Mouse (Mus musculus) MEL-GATA-1-ER (cell line): ENCODE results near the gene Gpr171.
"Not testable (repeated sequence)": the region's sequence is repeated elsewhere in the genome, so short reads cannot be mapped to it uniquely, and the experiment has no call there.

ENCODE experiments used
- DNase-seq: peaks from one replicate; pipeline ENCODE4 v3.0.0-alpha.2; 2012; ENCODE audit warnings: low read depth; ENCODE audit errors: extremely low read depth

The Gpr171 gene

DNA sequence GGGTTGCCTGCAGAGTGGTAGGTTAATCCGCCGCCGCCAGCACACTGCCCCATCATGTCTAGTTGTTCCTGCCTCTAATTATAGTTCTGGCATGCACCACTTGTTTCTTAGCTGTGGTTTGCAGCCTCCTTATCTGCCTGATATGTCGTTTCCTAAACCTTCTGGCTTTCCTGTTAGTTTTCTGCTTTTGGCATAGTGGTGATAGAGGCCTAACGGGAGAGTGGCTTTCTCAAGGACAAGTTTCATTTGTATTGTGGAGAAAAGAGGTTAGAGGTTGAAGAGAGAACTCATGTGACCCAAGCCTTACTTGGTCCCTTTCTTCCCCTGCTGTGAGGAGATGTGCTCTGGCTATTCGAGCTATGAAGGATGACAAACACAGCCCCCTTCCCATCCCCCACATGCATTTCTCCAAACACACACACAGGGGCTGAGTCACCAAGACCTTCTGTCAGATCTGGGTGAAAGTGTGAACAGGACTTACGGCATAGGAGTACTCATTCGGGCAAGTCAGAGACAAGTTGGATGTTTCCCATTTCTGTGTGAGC is 12.4 kb upstream of the Gpr171 start:
- peak; percentile 94 for DNase-seq

- DNase-seq: not testable (repeated sequence)
These were observed 11.7 kb upstream of the Gpr171 start for GRCm38 (mm10) chr3:59113291-59113690.

- DNase-seq: no peak
These were observed 10.3 kb upstream of the Gpr171 start for GRCm38 (mm10) chr3:59111944-59112343.

GRCm38 (mm10) chr3:59109834-59110233 is 8.2 kb upstream of the Gpr171 start:
- DNase-seq: not testable (repeated sequence)

GRCm38 (mm10) chr3:59107439-59107838 is 5.8 kb upstream of the Gpr171 start:
- no peak for DNase-seq

GRCm38 (mm10) chr3:59104462-59104861 is 2.8 kb upstream of the Gpr171 start:
- peak; percentile 39 for DNase-seq

- no peak for DNase-seq
These were observed 525 bp upstream of the Gpr171 start for GRCm38 (mm10) chr3:59102146-59102545.

GRCm38 (mm10) chr3:59098540-59098939 is 3.1 kb downstream of the Gpr171 start:
- DNase-seq: no peak

DNA sequence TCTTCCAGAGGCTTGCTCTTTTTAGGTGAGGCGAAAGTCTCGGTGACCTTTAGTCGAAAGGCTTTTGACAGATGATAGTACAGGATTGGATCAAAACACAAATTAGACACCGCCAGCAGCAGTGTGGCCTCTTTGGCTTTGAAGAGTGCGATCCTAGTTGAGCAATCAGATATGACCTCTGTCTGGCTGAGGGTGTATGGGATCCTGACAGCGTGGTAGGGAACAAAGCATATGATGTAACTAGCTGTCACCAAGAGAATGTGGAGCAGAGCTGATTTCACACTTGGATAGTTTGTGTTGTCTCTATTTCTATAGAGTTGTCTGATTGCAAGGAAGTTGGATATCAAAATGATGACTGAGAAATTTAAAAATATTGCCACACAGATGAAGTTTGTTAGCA is 4.2 kb downstream of the Gpr171 start:
- DNase-seq: no peak

DNA sequence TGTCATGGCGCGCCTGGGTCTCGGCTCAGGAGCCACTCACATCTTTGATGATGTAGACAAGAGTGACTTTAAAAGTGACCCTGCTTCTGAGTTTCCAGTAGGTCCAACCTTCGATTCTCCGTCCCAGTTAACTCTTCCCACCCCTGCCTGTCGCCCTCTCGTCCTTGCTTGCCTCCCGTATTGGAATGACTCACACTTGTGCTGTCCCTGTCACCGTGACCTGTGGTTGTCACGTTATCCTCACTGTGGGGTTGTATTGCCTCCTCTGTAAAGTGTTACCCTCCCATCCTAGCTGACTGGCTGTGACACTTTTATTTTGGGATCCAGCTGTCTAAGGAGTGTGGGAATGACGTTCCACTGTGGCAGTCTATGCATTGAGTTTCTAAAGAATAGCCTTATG is 8.9 kb downstream of the Gpr171 start:
- DNase-seq: no peak

DNA sequence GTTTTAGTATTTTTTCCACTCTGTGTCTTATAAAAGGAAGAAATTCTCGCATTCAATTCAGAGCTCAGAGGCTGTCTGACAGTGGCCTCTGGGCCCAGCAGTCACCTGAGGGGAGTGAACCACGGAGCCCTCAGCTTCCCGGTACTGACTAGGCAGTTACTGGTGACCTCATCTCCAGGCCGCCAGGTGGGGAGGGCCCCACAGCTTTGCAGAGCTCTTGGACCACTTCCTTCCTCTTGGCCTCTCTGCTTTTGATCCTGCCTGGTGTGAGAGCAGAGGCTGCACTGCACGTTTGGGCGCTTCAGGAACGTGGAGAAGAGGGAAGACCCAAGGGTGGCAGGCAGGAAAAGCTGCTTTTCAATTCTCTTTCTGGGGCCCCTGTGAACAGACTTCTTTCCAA is 20.7 kb downstream of the Gpr171 start:
- DNase-seq: no peak

- DNase-seq: no peak
These were observed 21.2 kb downstream of the Gpr171 start for GRCm38 (mm10) chr3:59080293-59080916.

DNA sequence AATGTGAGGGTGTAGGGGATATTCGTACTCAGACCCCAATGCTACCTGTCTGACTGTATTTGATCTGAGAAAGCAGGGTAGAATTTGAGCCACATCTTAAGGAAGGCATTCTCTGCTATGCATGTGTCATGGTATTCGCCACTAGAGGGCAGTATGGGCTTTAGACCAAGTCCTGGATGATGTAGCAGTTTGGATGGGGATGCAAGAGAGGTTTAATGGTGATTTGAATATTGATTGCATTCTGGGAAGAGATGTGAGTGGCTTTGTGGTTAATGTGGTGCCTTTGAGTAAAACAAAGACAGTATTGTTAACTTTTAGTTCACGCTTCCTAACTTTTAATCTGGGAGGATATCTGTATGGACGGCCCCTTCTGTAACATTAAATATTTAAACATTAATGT is 22.3 kb downstream of the Gpr171 start:
- peak; percentile 76 for DNase-seq

DNA sequence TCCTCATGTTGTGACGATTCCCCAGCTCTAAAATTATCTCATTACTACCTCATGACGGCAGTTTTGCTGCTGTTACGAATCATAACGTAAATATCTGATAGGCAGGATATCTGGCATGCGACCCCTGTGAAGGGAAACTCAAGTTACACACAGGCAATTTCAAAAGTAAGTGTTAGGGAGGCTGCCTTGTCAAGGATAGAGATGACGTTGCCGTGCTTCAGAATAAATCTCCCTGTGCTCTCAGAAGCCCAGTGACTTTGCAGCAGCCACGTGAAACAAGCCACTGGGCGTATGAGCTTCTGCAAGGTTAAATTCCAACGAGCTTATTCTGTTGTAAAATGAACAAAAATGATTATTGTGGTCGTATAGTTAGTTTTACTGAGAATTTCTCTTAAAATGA is 23.0 kb downstream of the Gpr171 start:
- no peak for DNase-seq

GRCm38 (mm10) chr3:59077278-59077677 is 24.3 kb downstream of the Gpr171 start:
- no peak for DNase-seq

GRCm38 (mm10) chr3:59069071-59069470 is 32.5 kb downstream of the Gpr171 start:
- not testable (repeated sequence) for DNase-seq

DNA sequence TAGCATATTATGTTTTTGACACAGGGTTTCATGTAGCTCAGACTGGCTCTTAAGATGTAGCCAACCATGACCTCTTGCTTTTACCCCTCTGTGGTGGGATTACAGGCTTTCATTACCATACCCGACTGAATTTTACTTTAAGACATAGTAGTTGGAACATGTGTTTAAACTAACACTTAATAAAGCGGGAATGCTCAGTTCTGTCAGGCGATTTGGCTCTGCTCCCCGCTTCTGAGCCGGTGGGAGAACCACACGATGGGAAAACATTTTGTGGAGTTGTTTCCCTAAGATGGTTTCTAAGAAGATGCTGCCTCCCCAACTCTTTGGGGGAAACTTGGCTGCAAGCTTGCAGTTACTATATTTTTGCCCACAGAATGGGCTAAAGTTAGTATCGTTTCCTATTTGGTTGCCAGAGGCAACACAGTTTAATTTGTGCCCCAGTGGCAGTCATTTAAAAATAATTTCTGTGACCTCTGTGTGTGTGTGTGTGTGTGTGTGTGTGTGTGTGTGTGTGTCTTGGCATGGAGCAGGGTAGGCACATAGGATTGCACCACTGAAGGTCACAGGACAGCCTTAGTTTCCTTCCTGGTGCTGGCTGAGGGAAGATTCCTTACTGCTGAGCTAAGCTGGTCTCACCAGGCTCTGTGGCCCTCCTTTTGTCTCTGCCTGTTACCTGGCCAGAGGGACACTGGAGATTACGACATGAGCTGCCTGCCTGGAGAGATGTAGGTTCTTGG is 34.9 kb downstream of the Gpr171 start:
- no peak for DNase-seq

DNA sequence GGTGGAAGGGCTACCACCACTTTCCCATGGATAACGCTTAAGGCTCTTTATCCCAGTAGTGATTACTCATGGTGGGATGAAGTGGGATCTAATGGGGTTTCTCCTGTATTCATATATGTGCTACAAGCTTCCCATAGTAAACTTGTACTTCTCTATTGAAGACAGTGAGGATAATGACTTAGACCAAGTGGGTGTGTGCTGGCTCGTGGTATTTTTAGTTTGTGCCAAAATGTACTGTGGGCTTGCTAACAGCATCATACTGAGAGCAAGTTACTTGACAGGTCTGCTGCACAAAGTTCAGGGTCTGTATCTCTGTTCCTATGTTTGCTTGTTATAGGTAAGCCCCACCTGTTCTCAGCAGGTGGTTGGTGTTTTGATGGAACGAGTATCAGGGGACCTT is 35.7 kb downstream of the Gpr171 start:
- no peak for DNase-seq

DNA sequence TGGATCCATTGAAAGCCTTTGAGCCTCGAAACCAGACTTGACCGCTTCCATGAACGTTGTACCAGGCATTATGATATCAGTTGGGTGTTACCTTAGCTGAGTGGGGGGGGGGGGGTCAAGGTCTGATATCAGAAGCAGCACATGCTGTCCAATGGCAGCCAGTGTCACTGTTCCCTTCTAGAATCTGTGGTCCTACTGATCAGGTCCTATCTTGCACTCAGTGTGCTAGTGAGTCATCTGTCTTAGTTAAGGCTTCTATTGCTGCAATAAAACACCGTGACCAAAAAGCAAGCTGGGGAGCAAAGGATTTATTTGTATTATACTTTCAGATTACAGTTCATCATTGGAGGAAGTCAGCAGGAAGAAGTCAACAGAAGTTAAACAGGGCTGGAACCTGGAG is 38.2 kb downstream of the Gpr171 start:
- DNase-seq: no peak

- DNase-seq: no peak
These were observed 39.5 kb downstream of the Gpr171 start for GRCm38 (mm10) chr3:59062141-59062540.

DNA sequence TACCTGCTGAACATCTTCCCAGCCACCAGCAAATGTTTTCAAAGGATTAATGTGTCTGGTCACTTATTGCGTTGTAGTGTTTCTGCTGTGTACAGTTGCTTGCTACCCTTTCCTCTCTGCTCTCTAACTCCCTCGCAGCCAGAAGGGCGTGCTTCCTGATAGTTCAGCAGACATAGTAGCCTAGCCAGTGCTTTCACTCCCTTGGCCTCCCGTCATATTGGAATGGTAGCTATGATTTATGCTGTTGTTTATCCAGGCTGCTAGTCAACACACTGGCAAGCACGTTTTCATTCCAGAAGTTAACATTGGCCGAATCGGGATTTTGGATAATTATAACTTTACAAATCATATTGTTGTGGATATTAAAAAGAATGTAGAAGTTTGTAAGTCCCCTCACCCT is 41.5 kb downstream of the Gpr171 start:
- no peak for DNase-seq

- peak; percentile 92 for DNase-seq
These were observed 42.5 kb downstream of the Gpr171 start for GRCm38 (mm10) chr3:59059022-59059541.
